In genomic region chr12:83852512-83853213, GRCm38 (mm10) we compare ENCODE assay signal across 16 mouse cellular contexts.
"Had no signal": no experiment of that assay in that cellular context is flagged by ENCODE, and none has a peak within 500 bp of the region (broad histone marks: within the 10 kb centered on the region; RNA-seq: fewer than 3 reads in every experiment).

No protein-coding gene starts in this region.

- H3K36me3 ChIP-seq: liver, embryonic 13.5 days; midbrain, embryonic 12.5 days; midbrain, embryonic 15.5 days; neural tube, embryonic 13.5 days had no signal

- H3K4me3 ChIP-seq: left cerebral cortex, adult 2 months; liver, embryonic 13.5 days; midbrain, embryonic 12.5 days; midbrain, embryonic 15.5 days; neural tube, embryonic 13.5 days had no signal

- H3K4me2 ChIP-seq: liver, embryonic 13.5 days; midbrain, embryonic 12.5 days; midbrain, embryonic 15.5 days; neural tube, embryonic 13.5 days had no signal

- DNase-seq: kidney, adult 2 months; kidney, postnatal 25 days; layer of hippocampus, postnatal 36 days; liver, embryonic 13.5 days; lung, adult 2 months; lung, postnatal 14 days; right cerebral cortex, adult 18-20 months; right cerebral cortex, postnatal 14 days; right cerebral cortex, postnatal 4 days; thymus, adult 2 months; thymus, postnatal 14 days; thymus, postnatal 4 days had no signal

- H3K27me3 ChIP-seq: liver, embryonic 13.5 days; midbrain, embryonic 12.5 days; midbrain, embryonic 15.5 days; neural tube, embryonic 13.5 days had no signal
